Mouse (Mus musculus) skeletal muscle tissue, adult 2 months (tissue): Measurements from ENCODE around the gene Ccl1.

ENCODE experiments used
- DNase-seq: peaks from one replicate; pipeline ENCODE4 v3.0.0-alpha.2; 2012; ENCODE audit warnings: low read depth, low spot score

The Ccl1 gene

GRCm38 (mm10) chr11:82305590-82305989 lies at the start of gene Ccl1:
TSS of gene Ccl1 (minus strand) at chr11:82305690.
- DNase-seq = no peak

- DNase-seq = no peak
These were observed 45.5 kb upstream of the Ccl1 start for GRCm38 (mm10) chr11:82351039-82351438.

- no peak for DNase-seq
These were observed 35.4 kb upstream of the Ccl1 start for GRCm38 (mm10) chr11:82340900-82341299.

DNA sequence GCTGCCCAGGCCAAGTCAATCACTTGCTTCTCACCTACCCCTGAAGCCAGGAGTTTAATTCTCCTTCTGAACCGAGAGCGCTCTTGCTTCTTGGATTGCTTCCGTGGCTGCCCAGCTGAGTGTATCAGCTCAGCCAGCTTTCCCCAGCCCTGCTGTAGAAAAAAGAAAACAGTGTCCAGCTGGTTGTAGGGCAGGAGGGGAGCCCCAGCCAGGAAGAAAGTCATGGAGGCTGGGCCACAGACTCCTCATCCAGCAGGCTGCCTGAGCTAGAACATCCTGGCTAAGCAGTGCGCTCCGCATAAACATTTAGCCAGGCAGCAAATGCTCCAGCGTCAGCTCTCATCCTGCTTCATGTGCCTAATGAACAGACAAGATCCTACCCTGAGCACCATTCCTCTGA lies 34.9 kb upstream of the Ccl1 start:
- DNase-seq = no peak

DNA sequence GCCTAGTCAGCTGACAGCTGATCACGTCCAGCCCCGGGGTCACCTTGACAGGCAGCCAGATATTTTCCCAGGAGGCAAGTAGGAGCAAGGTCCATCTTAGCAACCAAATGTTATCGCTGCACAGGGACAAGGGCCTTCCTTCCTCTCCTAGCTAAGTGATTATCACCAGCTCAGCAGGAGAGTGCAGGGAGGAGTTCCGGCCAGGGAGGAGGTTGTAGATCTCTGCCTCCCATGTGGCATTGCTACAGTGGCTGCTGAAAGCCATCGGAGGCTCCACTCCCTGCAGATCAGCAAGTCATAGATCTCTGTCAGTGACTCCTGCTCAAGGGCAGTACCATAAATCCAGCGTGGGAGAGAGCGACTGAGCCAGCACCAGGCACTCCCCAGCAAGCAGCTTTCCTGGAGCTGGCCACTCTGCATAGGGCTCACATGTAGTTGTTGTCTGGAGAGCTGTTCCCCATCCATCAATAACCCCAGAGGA lies 34.5 kb upstream of the Ccl1 start:
- no peak for DNase-seq

DNA sequence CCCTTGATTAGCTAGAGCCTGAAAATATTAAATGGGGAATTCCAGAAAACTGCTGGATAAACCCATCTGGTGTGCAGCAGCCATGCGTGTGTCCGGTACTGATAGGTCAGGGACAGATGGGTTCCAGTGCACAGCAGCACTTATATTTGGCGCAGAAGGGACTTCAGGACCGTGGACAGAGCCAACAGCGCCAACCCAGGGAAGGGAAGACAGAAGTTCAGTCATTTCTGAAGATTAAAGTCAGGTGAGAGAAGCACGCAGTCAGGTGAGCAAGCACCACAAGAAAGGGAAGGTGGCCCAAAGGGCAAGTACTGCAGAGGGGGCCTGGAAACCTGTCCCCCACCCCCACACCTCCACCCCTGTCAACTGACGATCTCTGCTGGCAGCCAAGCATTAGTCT lies 7.7 kb upstream of the Ccl1 start:
- no peak for DNase-seq

- DNase-seq = no peak
These were observed 5.0 kb upstream of the Ccl1 start for GRCm38 (mm10) chr11:82310336-82311045.

DNA sequence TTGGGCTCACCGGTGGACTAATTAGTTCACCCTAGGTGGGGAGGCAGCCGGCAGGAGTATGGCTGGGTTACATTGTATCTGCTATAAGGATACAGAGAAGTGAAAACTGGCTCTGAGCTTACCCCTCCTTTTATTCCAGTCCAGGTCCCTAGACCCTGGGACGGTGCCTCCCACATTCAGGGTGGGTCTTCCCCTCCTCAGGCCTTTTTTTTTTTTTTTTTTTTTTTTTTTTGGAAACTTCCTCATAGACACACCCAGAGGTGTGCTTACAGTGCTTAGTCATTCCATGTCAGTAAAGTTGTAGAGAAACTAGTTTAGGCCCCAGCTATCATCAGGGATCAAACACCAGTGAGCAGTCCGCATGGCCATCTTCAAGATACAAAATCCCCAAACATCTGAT lies 7.6 kb downstream of the Ccl1 start:
- no peak for DNase-seq

- DNase-seq = no peak
These were observed 14.6 kb downstream of the Ccl1 start for GRCm38 (mm10) chr11:82290841-82291240.

DNA sequence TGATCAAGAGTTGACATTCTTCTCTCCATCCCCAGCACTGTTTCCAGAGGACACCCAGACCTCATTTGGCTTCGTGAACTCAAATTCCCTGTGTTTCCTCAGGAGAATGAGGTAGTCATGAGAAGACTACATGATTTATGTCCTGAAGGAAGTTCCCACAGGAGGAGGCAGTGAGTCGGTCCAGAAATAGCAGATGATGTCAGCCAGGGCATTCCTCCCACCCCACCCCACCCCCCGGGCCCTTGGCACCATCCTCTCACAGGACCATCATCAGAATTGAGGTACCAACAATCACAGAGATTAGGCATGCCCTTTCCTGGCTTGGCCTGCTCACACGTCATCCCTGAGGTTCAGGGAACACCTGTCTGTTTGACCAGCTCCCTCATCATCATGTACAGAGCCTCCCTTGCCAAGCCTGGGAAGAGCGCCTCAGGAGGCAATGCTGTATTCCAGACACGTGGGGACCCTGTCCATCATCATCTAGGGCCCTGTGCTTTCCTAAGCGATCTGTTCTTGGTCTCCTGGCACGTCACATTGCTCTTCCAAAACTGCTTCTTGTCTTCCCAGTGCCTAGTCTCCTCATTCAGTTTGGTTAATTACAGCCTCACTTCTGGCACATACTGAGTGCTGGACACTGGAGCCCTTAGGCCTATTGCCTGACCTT lies 31.2 kb downstream of the Ccl1 start:
- no peak for DNase-seq

DNA sequence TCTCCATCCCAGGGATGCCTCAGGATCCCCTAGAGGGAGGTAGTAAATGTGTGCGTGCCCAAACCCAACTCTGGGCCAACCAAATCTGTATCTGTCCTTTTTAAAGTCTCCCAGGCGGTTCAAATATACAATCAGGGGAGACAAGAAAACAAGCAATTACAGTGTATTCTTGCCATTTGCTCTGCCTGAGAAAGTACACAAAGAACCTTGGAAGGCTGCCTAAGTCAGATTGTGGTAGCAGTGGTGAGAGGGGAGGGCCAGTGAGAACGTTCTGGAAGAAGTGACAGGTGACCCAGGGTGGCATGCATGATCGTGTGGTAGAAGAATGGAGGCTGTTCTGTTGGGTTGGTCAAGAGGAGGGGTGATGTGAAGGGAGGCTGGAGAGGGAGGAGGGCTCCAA lies 46.4 kb downstream of the Ccl1 start:
- no peak for DNase-seq

DNA sequence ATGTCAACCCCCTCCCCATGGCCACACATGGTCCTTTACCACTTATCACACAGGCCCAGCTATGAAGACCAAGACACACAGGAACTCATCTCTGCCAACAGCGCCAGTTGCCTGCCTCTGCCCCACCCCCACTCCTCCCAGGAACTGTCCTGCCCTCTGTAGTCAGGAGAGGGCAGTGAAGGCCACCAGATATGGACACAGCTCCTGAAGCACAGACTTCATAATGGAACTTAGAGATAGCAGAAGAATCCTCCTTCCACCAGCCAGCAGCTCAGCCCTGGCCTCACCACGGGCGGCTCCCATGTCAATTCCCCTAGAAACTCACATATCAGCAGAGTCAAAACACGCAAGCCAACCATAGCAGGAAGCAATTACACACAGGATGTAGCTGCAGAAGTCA lies 49.9 kb downstream of the Ccl1 start:
- DNase-seq = no peak

DNA sequence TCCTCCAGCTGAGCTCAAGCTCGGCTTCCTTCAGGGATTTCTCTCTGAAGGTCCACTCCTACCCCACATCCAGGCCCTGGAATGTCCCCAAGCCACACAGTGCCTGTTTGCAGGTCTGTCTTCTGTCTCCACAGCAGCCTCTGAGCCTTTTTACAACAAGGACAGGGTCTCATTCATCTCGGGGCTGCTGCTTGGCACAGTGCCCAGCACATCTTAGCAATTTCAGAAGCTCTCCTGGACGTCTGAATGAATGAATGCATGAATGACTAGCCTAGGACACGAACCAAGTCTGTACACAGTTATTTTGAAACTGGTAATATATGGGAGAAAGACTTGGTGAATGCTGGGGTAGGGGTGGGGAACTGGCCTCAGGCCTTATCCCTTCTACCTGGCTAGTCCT lies 52.1 kb downstream of the Ccl1 start:
- DNase-seq = no peak

DNA sequence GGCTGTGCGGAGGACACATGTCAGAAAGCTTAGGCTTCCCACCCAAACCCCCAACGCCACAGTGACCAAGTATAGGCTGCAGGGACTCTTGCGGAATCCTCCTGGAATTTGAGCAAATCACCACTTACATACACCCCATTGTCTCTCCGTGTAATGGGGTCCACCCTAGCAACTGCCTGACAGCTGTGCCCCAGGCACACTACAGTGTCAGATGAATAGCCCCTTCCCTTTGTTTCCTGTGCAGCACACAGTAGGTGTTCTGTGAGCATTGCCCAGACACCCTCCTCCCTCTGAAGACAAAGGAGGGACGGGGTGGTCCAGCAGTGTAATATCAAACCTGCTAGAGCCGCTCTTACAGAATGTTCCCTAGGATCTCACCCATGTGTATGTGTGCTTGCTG lies 54.2 kb downstream of the Ccl1 start:
- no peak for DNase-seq

DNA sequence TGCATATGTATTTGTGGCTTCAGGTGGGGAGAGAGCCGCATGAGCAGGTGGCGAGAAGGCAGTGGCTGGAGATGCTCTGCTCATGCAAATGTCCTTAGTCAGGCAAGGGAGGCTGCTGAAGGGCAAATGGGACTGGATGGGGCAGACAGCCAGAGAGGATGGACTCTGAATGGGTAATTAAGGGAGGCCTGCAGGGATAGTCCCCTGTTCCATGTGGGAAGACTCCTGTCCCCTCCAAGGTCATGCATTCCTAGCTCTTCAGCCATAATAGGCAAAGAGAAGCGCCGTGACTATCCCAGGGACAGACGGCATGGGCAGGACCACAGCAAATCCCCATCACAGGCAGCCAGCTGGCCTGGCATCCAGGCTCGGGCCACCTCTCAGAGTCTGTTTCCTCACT lies 55.5 kb downstream of the Ccl1 start:
- DNase-seq = no peak

- no peak for DNase-seq
These were observed 68.1 kb downstream of the Ccl1 start for GRCm38 (mm10) chr11:82237439-82237838.

- peak; percentile 49 for DNase-seq
These were observed 69.8 kb downstream of the Ccl1 start for GRCm38 (mm10) chr11:82235551-82236207.

- no peak for DNase-seq
These were observed 71.5 kb downstream of the Ccl1 start for GRCm38 (mm10) chr11:82233991-82234390.

- no peak for DNase-seq
These were observed 78.5 kb downstream of the Ccl1 start for GRCm38 (mm10) chr11:82226976-82227375.

DNA sequence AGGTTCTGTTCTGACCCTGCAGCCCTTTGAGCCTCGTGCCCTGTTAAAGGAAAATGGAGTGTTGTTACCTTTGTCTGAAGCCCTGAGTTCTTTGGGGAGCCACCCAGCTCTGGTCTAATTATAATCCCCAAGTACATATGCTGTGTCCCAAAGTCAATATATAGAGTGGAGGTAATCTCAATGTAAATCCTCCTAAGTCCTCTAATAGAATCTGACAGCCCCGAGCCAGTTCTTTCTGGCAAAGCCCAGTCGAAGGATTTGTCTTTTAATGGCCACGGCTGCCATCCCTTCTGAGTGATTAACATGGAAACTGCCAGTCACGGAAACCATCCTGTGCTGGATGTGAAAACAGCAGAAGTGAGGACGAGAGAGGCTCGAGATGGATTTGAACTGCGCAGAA lies 79.6 kb downstream of the Ccl1 start:
- DNase-seq = no peak

DNA sequence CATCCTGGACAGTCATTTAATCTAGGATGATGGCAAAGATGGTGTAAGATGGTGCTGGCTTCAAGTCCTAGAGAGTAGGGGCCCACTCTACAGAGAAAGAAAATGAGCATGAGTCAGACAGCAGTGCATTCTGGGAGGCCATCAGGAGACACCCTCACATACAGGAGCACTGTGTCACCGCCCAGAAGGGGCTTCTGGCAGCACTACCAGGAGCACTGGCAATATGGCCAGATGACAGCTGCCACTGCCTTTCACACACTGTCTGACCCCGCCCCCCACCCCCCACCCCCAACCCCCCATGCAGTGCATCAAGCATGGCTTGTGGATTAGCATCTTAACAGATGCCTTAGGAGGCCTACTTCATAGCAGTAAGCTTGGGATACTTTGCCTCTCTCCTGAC lies 89.0 kb downstream of the Ccl1 start:
- no peak for DNase-seq

DNA sequence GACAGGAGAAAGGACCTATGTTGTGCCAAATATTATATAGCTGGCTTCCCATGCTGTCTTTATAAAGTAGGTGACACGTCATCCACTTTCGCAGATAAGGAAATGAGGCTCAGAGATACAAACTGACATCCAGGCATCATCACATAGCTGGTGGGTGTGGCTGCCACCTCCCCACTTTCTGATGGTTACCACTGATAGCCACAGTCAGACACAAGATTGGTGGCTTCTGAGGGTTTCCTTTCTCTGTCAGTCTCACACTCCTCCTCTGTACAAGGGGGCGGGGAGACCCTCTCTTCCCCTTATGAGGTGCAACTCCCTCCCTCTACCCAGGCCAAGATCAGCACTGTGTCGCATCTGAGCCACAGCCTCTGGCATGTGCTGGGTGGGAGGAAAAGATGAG lies 91.1 kb downstream of the Ccl1 start:
- no peak for DNase-seq

GRCm38 (mm10) chr11:82206960-82207488 lies 98.5 kb downstream of the Ccl1 start:
- DNase-seq = no peak
